8 mouse cellular contexts compared by ENCODE assay signal in the genomic region with DNA sequence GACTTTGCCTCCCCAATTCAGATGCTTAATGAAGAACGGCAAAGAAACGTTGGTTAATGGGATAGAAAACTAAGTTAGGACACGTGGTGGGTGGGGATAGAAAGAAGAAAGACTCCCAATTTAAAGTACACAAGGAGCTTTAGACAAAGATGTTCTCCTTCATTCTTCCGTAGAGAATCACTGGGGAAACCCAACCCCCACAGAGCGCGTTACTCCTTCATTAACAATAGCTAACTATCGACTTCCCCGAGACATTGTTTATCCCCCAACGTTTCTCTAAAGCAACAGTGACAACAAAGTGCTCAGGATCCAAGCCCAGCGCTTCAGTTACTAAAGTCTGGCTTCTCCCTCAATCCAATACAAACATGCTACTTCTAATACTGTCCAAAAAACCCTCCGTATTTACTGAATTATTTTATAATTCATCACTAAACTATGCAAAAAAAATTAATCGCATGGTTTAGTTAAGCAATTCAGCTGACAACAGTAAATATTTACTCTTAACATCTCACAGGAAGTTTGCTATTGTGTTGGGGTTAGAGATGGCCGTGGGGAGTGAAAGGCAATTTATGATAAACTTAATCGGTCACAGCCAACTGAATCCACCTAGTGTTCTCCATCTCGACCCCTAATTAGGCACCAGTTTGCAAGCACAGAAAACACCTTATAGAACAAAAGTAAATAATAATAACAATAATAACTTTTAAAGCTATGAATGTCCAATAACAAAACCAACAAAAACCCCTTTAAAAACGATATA. TPM values are rescaled to one million over a fixed set of nuclear protein-coding genes. Genes with fewer than 3 reads are reported as not detected.
DNase-seq lines count a peak whose midpoint lies in the region; ATAC-seq and TF ChIP-seq lines count a peak whose summit lies in the region.

No protein-coding gene starts in this region.

- H3K36me3 ChIP-seq in heart, embryonic 12.5 days: no peaks in the 10 kb centered on the region
- peaks cover 4% of the 10 kb centered on the region for H3K36me3 ChIP-seq in embryonic facial prominence, embryonic 10.5 days (replicated peaks)
- H3K36me3 ChIP-seq in hindbrain, postnatal 0 days (ENCODE audit: insufficient read depth, low read length): no peaks in the 10 kb centered on the region
- no peaks in the 10 kb centered on the region for H3K36me3 ChIP-seq in myocyte (ENCODE audit: control insufficient read depth, insufficient read depth)

- no peak overlapping the region for H3K27ac ChIP-seq in heart, embryonic 12.5 days (ENCODE audit: poor library complexity, severe bottlenecking)
- H3K27ac ChIP-seq in embryonic facial prominence, embryonic 10.5 days (replicated peaks): peak overlapping the region; percentile 99
- no peak overlapping the region for H3K27ac ChIP-seq in hindbrain, postnatal 0 days

- H3K9me3 ChIP-seq in heart, embryonic 12.5 days (replicated peaks): no peaks in the 10 kb centered on the region
- H3K9me3 ChIP-seq in embryonic facial prominence, embryonic 10.5 days: no peaks in the 10 kb centered on the region
- no peaks in the 10 kb centered on the region for H3K9me3 ChIP-seq in hindbrain, postnatal 0 days (ENCODE audit: low read length)

- H3K4me2 ChIP-seq in heart, embryonic 12.5 days: peak overlapping the region; percentile 80
- H3K4me2 ChIP-seq in hindbrain, postnatal 0 days (ENCODE audit: low read depth, low read length): peak overlapping the region; percentile 96
- H3K4me2 ChIP-seq in myocyte (ENCODE audit: low read depth): peak overlapping the region; percentile 72

- no peak overlapping the region for H3ac ChIP-seq in myocyte (ENCODE audit: control insufficient read depth, insufficient read length)

- intact Hi-C loops in heart, postnatal 14 days (cut with DNase I): loop anchor here (5.0 kb wide), 1 partner anchor 82 kb away; no protein-coding TSS in a partner anchor

- peak overlapping the region; percentile 28 for H3K9ac ChIP-seq in heart, embryonic 12.5 days
- H3K9ac ChIP-seq in hindbrain, postnatal 0 days (replicated peaks; ENCODE audit: low read length): no peak overlapping the region

- no peaks in the 10 kb centered on the region for H3K27me3 ChIP-seq in heart, embryonic 12.5 days (replicated peaks)
- no peaks in the 10 kb centered on the region for H3K27me3 ChIP-seq in embryonic facial prominence, embryonic 10.5 days (replicated peaks; ENCODE audit: low read depth, poor library complexity, severe bottlenecking)
- no peaks in the 10 kb centered on the region; the same call in 1 of the 2 replicates for H3K27me3 ChIP-seq in hindbrain, postnatal 0 days (ENCODE audit: insufficient read depth, low read length)
- no peaks in the 10 kb centered on the region for H3K27me3 ChIP-seq in myocyte (ENCODE audit: control insufficient read depth, insufficient read depth, insufficient read length)

- ATAC-seq in heart, embryonic 12.5 days (ENCODE audit: insufficient number of reproducible peaks, low FRiP score): no peak
- ATAC-seq in hindbrain, postnatal 0 days: no peak

- H3K4me1 ChIP-seq in heart, embryonic 12.5 days (replicated peaks): peaks cover 10% of the 10 kb centered on the region
- H3K4me1 ChIP-seq in embryonic facial prominence, embryonic 10.5 days: peaks cover 37% of the 10 kb centered on the region
- no peaks in the 10 kb centered on the region for H3K4me1 ChIP-seq in hindbrain, postnatal 0 days (ENCODE audit: insufficient read depth, low read length)

- 2% methylated on average over 16 of the region's 16 CpGs for WGBS in heart, embryonic 12.5 days
- under 1% methylated on average over 16 of the region's 16 CpGs for WGBS in embryonic facial prominence, embryonic 10.5 days
- 3% methylated on average over 16 of the region's 16 CpGs for WGBS in hindbrain, postnatal 0 days

- no peak for TF ChIP-seq POLR2A in myocyte (IDR thresholded peaks at IDR 0.05; ENCODE audit: insufficient read length, low read depth)

- no peak for TF ChIP-seq CTCF in hindbrain, postnatal 0 days (IDR thresholded peaks at IDR 0.05; ENCODE audit: low read depth)

- H3K79me2 ChIP-seq in myocyte (ENCODE audit: control insufficient read depth, insufficient read depth): peaks cover 64% of the 10 kb centered on the region

- H3K4me3 ChIP-seq in heart, embryonic 12.5 days: peak overlapping the region; percentile 94
- peak overlapping the region; percentile 97 for H3K4me3 ChIP-seq in embryonic facial prominence, embryonic 10.5 days
- H3K4me3 ChIP-seq in hindbrain, postnatal 0 days (ENCODE audit: low read length): peak overlapping the region; percentile 89
- peak overlapping the region; percentile 95 for H3K4me3 ChIP-seq in myocyte

- no peak for DNase-seq in heart, postnatal 14 days
- DNase-seq in embryonic facial prominence, embryonic 10.5 days (ENCODE audit: low spot score): peak; percentile 26
- DNase-seq in hindbrain, postnatal 0 days (ENCODE audit: low spot score): no peak
- DNase-seq in gastrocnemius, adult 18-20 months (ENCODE audit: low spot score): no peak
- DNase-seq in adrenal gland, postnatal 36 days: no peak
- no peak for DNase-seq in left cerebral cortex, adult 9 months (ENCODE audit: low spot score in 2 of 2)

TF ChIP-seq in myocyte, 11 proteins besides CTCF, POLR2A, EP300 and RAD21:
- TF ChIP-seq MYOG (IDR thresholded peaks at IDR 0.05; ENCODE audit: control insufficient read depth in 1 of 3, insufficient read depth in 1 of 3, insufficient read length in 2 of 3, low read depth in 2 of 3) (no peak), E2F4 (IDR thresholded peaks at IDR 0.05; ENCODE audit: insufficient read depth) (no peak), REST (IDR thresholded peaks at IDR 0.05; ENCODE audit: insufficient read depth, insufficient read length) (no peak)

RNA-seq across cellular contexts. Expression of gene Igf2bp2, which starts 2.5 kb away (rescaled TPM):
- 85.3 and 92.7 TPM in 2 replicates for polyA plus RNA-seq in heart, embryonic 12.5 days (2016; fragmentation: Nextera tagmentation; extraction: Ambion mirVana)
- total RNA-seq in heart, postnatal 14 days (2021): 10 to 100 TPM; 10.9 to 13.4 TPM
- 174 and 198 TPM in 2 replicates for polyA plus RNA-seq in embryonic facial prominence, embryonic 10.5 days (2016; fragmentation: Nextera tagmentation; extraction: Ambion mirVana)
- 15.8 and 19.1 TPM in 2 replicates for total RNA-seq in hindbrain, postnatal 0 days (2014; rRNA removed)
- polyA plus RNA-seq in hindbrain, postnatal 0 days (2015; fragmentation: Nextera tagmentation; extraction: Ambion mirVana): 7.7 and 8.2 TPM in 2 replicates
- polyA plus RNA-seq in myocyte (2012; fragmentation: generic; extraction: Trizol): 12.2 TPM
- total RNA-seq in gastrocnemius, adult 18-20 months (2021): 1 to 10 TPM; 1.4 to 1.5 TPM
- total RNA-seq in adrenal gland, postnatal 36 days (2021): 10 to 100 TPM in 1 of 2 experiments, 1 to 10 TPM in 1; 7.3 to 10.9 TPM
